Mouse (Mus musculus): Measurements from ENCODE around the gene Lypd9.
"Not testable (repeated sequence)": the region's sequence is repeated elsewhere in the genome, so short reads cannot be mapped to it uniquely, and the experiment has no call there.

Lypd9 gene

GRCm38 (mm10) chr11:58452759-58453158, at the start of gene Lypd9:
Lypd9 (minus strand) TSS chr11:58452923.
- H3K36me3 ChIP-seq (ENCODE audit: control insufficient read depth, insufficient read depth, low read length, poor library complexity, severe bottlenecking), result no peaks in the 10 kb centered on the region

GRCm38 (mm10) chr11:58502472-58502871, 49.7 kb upstream of the Lypd9 start, which contains the start of gene Olfr331:
Olfr331 (minus strand) TSS chr11:58502572.
- not testable (repeated sequence) for DNase-seq (ENCODE audit: low read depth, low spot score); H3K36me3 ChIP-seq (ENCODE audit: control insufficient read depth, insufficient read depth, low read length, poor library complexity, severe bottlenecking); H3K27me3 ChIP-seq (ENCODE audit: control insufficient read depth, insufficient read depth, low read length, poor library complexity, severe bottlenecking)

More at GRCm38 (mm10) chr11:58452759-58453158, at the start of gene Lypd9:
- DNase-seq (ENCODE audit: low read depth, low spot score), result no peak
- no peaks in the 10 kb centered on the region for H3K27me3 ChIP-seq (ENCODE audit: control insufficient read depth, insufficient read depth, low read length, poor library complexity, severe bottlenecking)

- no peaks in the 10 kb centered on the region for H3K27me3 ChIP-seq (ENCODE audit: control insufficient read depth, insufficient read depth, low read length, poor library complexity, severe bottlenecking)
- no peak for DNase-seq (ENCODE audit: low read depth, low spot score)
- no peaks in the 10 kb centered on the region for H3K36me3 ChIP-seq (ENCODE audit: control insufficient read depth, insufficient read depth, low read length, poor library complexity, severe bottlenecking)
These were observed 46.6 kb upstream of the Lypd9 start for GRCm38 (mm10) chr11:58499290-58499689.

GRCm38 (mm10) chr11:58498761-58499160, 46.0 kb upstream of the Lypd9 start:
- no peak for DNase-seq (ENCODE audit: low read depth, low spot score)
- no peaks in the 10 kb centered on the region for H3K27me3 ChIP-seq (ENCODE audit: control insufficient read depth, insufficient read depth, low read length, poor library complexity, severe bottlenecking)

GRCm38 (mm10) chr11:58492455-58492854, 39.7 kb upstream of the Lypd9 start, which contains the start of gene Olfr332:
Olfr332 (minus strand) TSS chr11:58492555.
- DNase-seq (ENCODE audit: low read depth, low spot score), result no peak
- Histone ChIP-seq H3K36me3 (ENCODE audit: control insufficient read depth, insufficient read depth, low read length, poor library complexity, severe bottlenecking) (no peaks in the 10 kb centered on the region), H3K27me3 (ENCODE audit: control insufficient read depth, insufficient read depth, low read length, poor library complexity, severe bottlenecking) (no peaks in the 10 kb centered on the region)

More at GRCm38 (mm10) chr11:58498761-58499160, 46.0 kb upstream of the Lypd9 start:
- H3K36me3 ChIP-seq (ENCODE audit: control insufficient read depth, insufficient read depth, low read length, poor library complexity, severe bottlenecking), result no peaks in the 10 kb centered on the region

GRCm38 (mm10) chr11:58462170-58462569, 9.4 kb upstream of the Lypd9 start, which contains the start of gene Olfr30:
Olfr30 (minus strand) TSS chr11:58462270.
- no peak for DNase-seq (ENCODE audit: low read depth, low spot score)
- Histone ChIP-seq H3K27me3 (ENCODE audit: control insufficient read depth, insufficient read depth, low read length, poor library complexity, severe bottlenecking) (no peaks in the 10 kb centered on the region), H3K36me3 (ENCODE audit: control insufficient read depth, insufficient read depth, low read length, poor library complexity, severe bottlenecking) (no peaks in the 10 kb centered on the region)

- no peaks in the 10 kb centered on the region for H3K36me3 ChIP-seq (ENCODE audit: control insufficient read depth, insufficient read depth, low read length, poor library complexity, severe bottlenecking)
- H3K27me3 ChIP-seq (ENCODE audit: control insufficient read depth, insufficient read depth, low read length, poor library complexity, severe bottlenecking), result no peaks in the 10 kb centered on the region
- DNase-seq (ENCODE audit: low read depth, low spot score), result no peak
These were observed 869 bp upstream of the Lypd9 start for GRCm38 (mm10) chr11:58453592-58453991.

GRCm38 (mm10) chr11:58437866-58438265, 14.9 kb downstream of the Lypd9 start:
- H3K36me3 ChIP-seq (ENCODE audit: control insufficient read depth, insufficient read depth, low read length, poor library complexity, severe bottlenecking), result no peaks in the 10 kb centered on the region
- no peaks in the 10 kb centered on the region for H3K27me3 ChIP-seq (ENCODE audit: control insufficient read depth, insufficient read depth, low read length, poor library complexity, severe bottlenecking)
- no peak for DNase-seq (ENCODE audit: low read depth, low spot score)

- no peak for DNase-seq (ENCODE audit: low read depth, low spot score)
- Histone ChIP-seq H3K27me3 (ENCODE audit: control insufficient read depth, insufficient read depth, low read length, poor library complexity, severe bottlenecking) (no peaks in the 10 kb centered on the region), H3K36me3 (ENCODE audit: control insufficient read depth, insufficient read depth, low read length, poor library complexity, severe bottlenecking) (no peaks in the 10 kb centered on the region)
These were observed 20.5 kb downstream of the Lypd9 start, which contains the start of gene Gm12253 for GRCm38 (mm10) chr11:58432259-58432658. Gm12253 (plus strand) TSS chr11:58432559.

GRCm38 (mm10) chr11:58420815-58421214, 31.9 kb downstream of the Lypd9 start, which contains the start of gene 1810065E05Rik:
1810065E05Rik (plus strand) TSS chr11:58421111.
- Histone ChIP-seq H3K36me3 (ENCODE audit: control insufficient read depth, insufficient read depth, low read length, poor library complexity, severe bottlenecking) (no peaks in the 10 kb centered on the region), H3K27me3 (ENCODE audit: control insufficient read depth, insufficient read depth, low read length, poor library complexity, severe bottlenecking) (no peaks in the 10 kb centered on the region)
- no peak for DNase-seq (ENCODE audit: low read depth, low spot score)

- no peak for DNase-seq (ENCODE audit: low read depth, low spot score)
- H3K27me3 ChIP-seq (ENCODE audit: control insufficient read depth, insufficient read depth, low read length, poor library complexity, severe bottlenecking), result no peaks in the 10 kb centered on the region
- no peaks in the 10 kb centered on the region for H3K36me3 ChIP-seq (ENCODE audit: control insufficient read depth, insufficient read depth, low read length, poor library complexity, severe bottlenecking)
These were observed 34.4 kb downstream of the Lypd9 start for GRCm38 (mm10) chr11:58418336-58418735.

GRCm38 (mm10) chr11:58408066-58408465, 44.7 kb downstream of the Lypd9 start:
- Histone ChIP-seq H3K27me3 (ENCODE audit: control insufficient read depth, insufficient read depth, low read length, poor library complexity, severe bottlenecking) (no peaks in the 10 kb centered on the region), H3K36me3 (ENCODE audit: control insufficient read depth, insufficient read depth, low read length, poor library complexity, severe bottlenecking) (no peaks in the 10 kb centered on the region)
- no peak for DNase-seq (ENCODE audit: low read depth, low spot score)

- Histone ChIP-seq H3K27me3 (ENCODE audit: control insufficient read depth, insufficient read depth, low read length, poor library complexity, severe bottlenecking) (no peaks in the 10 kb centered on the region), H3K36me3 (ENCODE audit: control insufficient read depth, insufficient read depth, low read length, poor library complexity, severe bottlenecking) (no peaks in the 10 kb centered on the region)
- no peak for DNase-seq (ENCODE audit: low read depth, low spot score)
These were observed 52.1 kb downstream of the Lypd9 start for GRCm38 (mm10) chr11:58400655-58401054.

- Histone ChIP-seq H3K36me3 (ENCODE audit: control insufficient read depth, insufficient read depth, low read length, poor library complexity, severe bottlenecking) (no peaks in the 10 kb centered on the region), H3K27me3 (ENCODE audit: control insufficient read depth, insufficient read depth, low read length, poor library complexity, severe bottlenecking) (no peaks in the 10 kb centered on the region)
- no peak for DNase-seq (ENCODE audit: low read depth, low spot score)
These were observed 52.6 kb downstream of the Lypd9 start for GRCm38 (mm10) chr11:58399985-58400645.
